In the genomic region with DNA sequence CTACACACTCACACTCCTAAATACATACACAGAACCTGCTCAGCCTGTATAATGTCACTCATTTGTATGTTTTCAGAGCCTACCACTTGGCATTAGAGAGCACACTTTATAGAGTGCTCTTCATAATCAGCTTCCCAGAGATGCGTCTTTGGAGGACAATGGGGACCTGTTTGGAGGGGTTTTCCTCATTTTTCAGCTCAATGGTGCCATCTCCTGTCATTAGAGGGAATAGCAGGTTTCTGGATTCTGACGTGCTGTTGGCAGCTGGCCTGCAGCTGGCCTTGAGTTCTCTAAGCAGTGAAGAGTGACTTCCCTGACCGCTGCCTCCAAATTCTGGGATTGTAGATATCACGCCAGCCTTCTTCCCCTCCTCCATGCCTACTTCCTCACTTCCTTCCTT, we compare ENCODE assay signal across 9 mouse cellular contexts. TPM values are rescaled to one million over a fixed set of nuclear protein-coding genes. Genes with fewer than 3 reads are reported as not detected.
DNase-seq lines count a peak whose midpoint lies in the region; ATAC-seq and TF ChIP-seq lines count a peak whose summit lies in the region.
"Had no signal": no experiment of that assay in that cellular context is flagged by ENCODE, and none has a peak within 500 bp of the region (broad histone marks: within the 10 kb centered on the region; RNA-seq: fewer than 3 reads in every experiment).

No protein-coding gene starts in this region.

- H3K4me3 ChIP-seq in liver, embryonic 14.5 days (ENCODE audit: insufficient read depth in 1 of 2, low read depth in 2 of 2, low read length in 2 of 2): no peak overlapping the region
- no peak overlapping the region for H3K4me3 ChIP-seq in neural tube, embryonic 13.5 days
- H3K4me3 ChIP-seq: limb, embryonic 15.5 days had no signal

- no peak for ATAC-seq in liver, embryonic 14.5 days (ENCODE audit: insufficient read depth)
- ATAC-seq in neural tube, embryonic 13.5 days (ENCODE audit: low read depth): peak; percentile 86

- H3K9me3 ChIP-seq in liver, embryonic 14.5 days (ENCODE audit: control insufficient read depth, low read length): no peaks in the 10 kb centered on the region
- no peaks in the 10 kb centered on the region for H3K9me3 ChIP-seq in neural tube, embryonic 13.5 days
- H3K9me3 ChIP-seq: limb, embryonic 15.5 days had no signal

- no peaks in the 10 kb centered on the region for H3K36me3 ChIP-seq in liver, embryonic 14.5 days (replicated peaks; ENCODE audit: control insufficient read depth, insufficient read depth, low read depth)
- H3K36me3 ChIP-seq in neural tube, embryonic 13.5 days: no peaks in the 10 kb centered on the region
- H3K36me3 ChIP-seq: limb, embryonic 15.5 days had no signal

- 12% methylated on average over 4 of the region's 4 CpGs for WGBS in liver, embryonic 14.5 days (ENCODE audit: insufficient replicate concordance)
- 11% methylated on average over 4 of the region's 4 CpGs for WGBS in neural tube, embryonic 13.5 days

- no peaks in the 10 kb centered on the region for H3K27me3 ChIP-seq in liver, embryonic 14.5 days (ENCODE audit: control insufficient read depth, insufficient read depth, low read length)
- no peaks in the 10 kb centered on the region for H3K27me3 ChIP-seq in neural tube, embryonic 13.5 days
- H3K27me3 ChIP-seq: limb, embryonic 15.5 days had no signal

- DNase-seq in CD4-positive helper T cell, adult 2 months (ENCODE audit: low read depth, low spot score): peak; percentile 41
- DNase-seq in adrenal gland, adult 2 months: peak; percentile 87
- peak; percentile 78 for DNase-seq in embryo, embryonic 11.5 days (ENCODE audit: low read depth, low spot score)
- DNase-seq in heart, adult 9 months (ENCODE audit: low spot score in 2 of 2): peak; percentile 75 to 86
- peak; percentile 83 for DNase-seq in kidney, postnatal 10 days
- peak; percentile 34 to 44 (median 40) for DNase-seq in liver, embryonic 14.5 days (ENCODE audit: low read depth in 3 of 3, low spot score in 3 of 3)
- peak; percentile 30 for DNase-seq in thymus, postnatal 14 days

- 0 out of 4 replicates have a peak, but pooled peaks cover 0 to 2% of the 10 kb centered on the region in 2 experiments for H3K4me1 ChIP-seq in liver, embryonic 14.5 days (replicated peaks; ENCODE audit: control insufficient read depth in 2 of 2, insufficient read depth in 2 of 2, low read length in 1 of 2)
- H3K4me1 ChIP-seq in neural tube, embryonic 13.5 days (replicated peaks): 0 out of 2 replicates have a peak, but pooled peaks cover 3% of the 10 kb centered on the region

- H3K27ac ChIP-seq in liver, embryonic 14.5 days: no peak overlapping the region
- 0 out of 2 replicates have a peak overlapping the region, but pooled peaks have one; percentile 33 for H3K27ac ChIP-seq in neural tube, embryonic 13.5 days (replicated peaks)
- H3K27ac ChIP-seq: limb, embryonic 15.5 days had no signal

- H3K4me2 ChIP-seq in liver, embryonic 14.5 days (ENCODE audit: low read depth): no peak overlapping the region
- no peak overlapping the region for H3K4me2 ChIP-seq in neural tube, embryonic 13.5 days
- H3K4me2 ChIP-seq: limb, embryonic 15.5 days had no signal

- peak; percentile 68 for TF ChIP-seq CTCF in liver, embryonic 14.5 days (IDR thresholded peaks at IDR 0.05; ENCODE audit: low read depth)

- no peak overlapping the region for H3K9ac ChIP-seq in liver, embryonic 14.5 days (replicated peaks)
- H3K9ac ChIP-seq in neural tube, embryonic 13.5 days: peak overlapping the region; percentile 53; the same call in 1 of the 2 replicates
- H3K9ac ChIP-seq: limb, embryonic 15.5 days had no signal

- TF ChIP-seq EP300 in liver, embryonic 14.5 days (IDR thresholded peaks at IDR 0.05; ENCODE audit: low read depth): no peak

RNA-seq across cellular contexts. Expression of a gene that starts 29.1 kb away (rescaled TPM):
- 10 to 100 TPM; 35.3 to 50.0 TPM for total RNA-seq in adrenal gland, adult 2 months (2021)
- polyA plus RNA-seq in adrenal gland, adult 2 months (2012; rRNA removed): 5.7 and 8.3 TPM in 2 replicates
- 3.3 and 5.1 TPM in 2 replicates for polyA plus RNA-seq in liver, embryonic 14.5 days (2012; rRNA removed)
- 6.2 and 7.0 TPM in 2 replicates for polyA plus RNA-seq in liver, embryonic 14.5 days (2014; fragmentation: Nextera tagmentation; extraction: Ambion mirVana)
- 28.4 and 35.5 TPM in 2 replicates for polyA plus RNA-seq in neural tube, embryonic 13.5 days (2015; fragmentation: Nextera tagmentation; extraction: Ambion mirVana)

Comparison
In these comparisons a context has a peak if more than half of its experiments do, and no peak if none do; other contexts are left out.
1. DNase-seq: peak in every context shown above with its lines; median percentile 87 in adrenal gland, adult 2 months; 83 in kidney, postnatal 10 days; 80 in heart, adult 9 months; 78 in embryo, embryonic 11.5 days; 41 in CD4-positive helper T cell, adult 2 months; 40 in liver, embryonic 14.5 days; 30 in thymus, postnatal 14 days.